Comparison of ENCODE assay signal across 8 mouse cellular contexts in genomic region chr16:8737666-8738541, GRCm38 (mm10). TPM values are rescaled to one million over a fixed set of nuclear protein-coding genes. Genes with fewer than 3 reads are reported as not detected.
DNase-seq lines count a peak whose midpoint lies in the region; ATAC-seq and TF ChIP-seq lines count a peak whose summit lies in the region.

No protein-coding gene starts in this region.

- H3K27ac ChIP-seq in heart, embryonic 11.5 days (ENCODE audit: low read depth, low read length), result peak overlapping the region; percentile 84
- H3K27ac ChIP-seq in kidney, embryonic 16.5 days (ENCODE audit: low read length), result peak overlapping the region; percentile 97

- ATAC-seq in G1E (ENCODE audit: extremely low read depth, insufficient number of reproducible peaks, low FRiP score, poor library complexity, severe bottlenecking), result no peak
- ATAC-seq in heart, embryonic 11.5 days (replicated peaks; ENCODE audit: insufficient number of reproducible peaks, low FRiP score, low TSS enrichment), result no peak
- ATAC-seq in kidney, embryonic 16.5 days (ENCODE audit: low FRiP score, low TSS enrichment), result peak; percentile 20

- H3K9me3 ChIP-seq in G1E (replicated peaks), result no peaks in the 10 kb centered on the region
- H3K9me3 ChIP-seq in heart, embryonic 11.5 days (replicated peaks; ENCODE audit: control insufficient read depth, low read length), result no peaks in the 10 kb centered on the region
- no peaks in the 10 kb centered on the region for H3K9me3 ChIP-seq in kidney, embryonic 16.5 days (ENCODE audit: low read length)

- H3K27me3 ChIP-seq in C2C12 (ENCODE audit: control insufficient read depth, insufficient read depth, insufficient read length), result no peaks in the 10 kb centered on the region
- no peaks in the 10 kb centered on the region for H3K27me3 ChIP-seq in G1E (ENCODE audit: insufficient read depth, low read length)
- no peaks in the 10 kb centered on the region for H3K27me3 ChIP-seq in heart, embryonic 11.5 days (ENCODE audit: control insufficient read depth, insufficient read depth, low read length)
- no peaks in the 10 kb centered on the region for H3K27me3 ChIP-seq in kidney, embryonic 16.5 days (ENCODE audit: insufficient read depth, low read length)
- H3K27me3 ChIP-seq in splenic B cell, adult 2 months (ENCODE audit: control insufficient read depth, insufficient read depth, low read length, poor library complexity, severe bottlenecking), result no peaks in the 10 kb centered on the region

- peaks cover 45% of the 10 kb centered on the region for H3K4me1 ChIP-seq in G1E (ENCODE audit: insufficient read depth, low read depth, low read length)
- peaks cover 30% of the 10 kb centered on the region for H3K4me1 ChIP-seq in heart, embryonic 11.5 days (ENCODE audit: control insufficient read depth, insufficient read depth, low read length)
- H3K4me1 ChIP-seq in kidney, embryonic 16.5 days (ENCODE audit: insufficient read depth, low read length), result peaks cover 33% of the 10 kb centered on the region

- peak overlapping the region; percentile 91 for H3K4me2 ChIP-seq in heart, embryonic 11.5 days
- H3K4me2 ChIP-seq in kidney, embryonic 16.5 days (replicated peaks; ENCODE audit: low read depth, low read length), result peak overlapping the region; percentile 99

- TF ChIP-seq CTCF in C2C12 (IDR thresholded peaks at IDR 0.05; ENCODE audit: control insufficient read depth, insufficient read depth, insufficient read length) (no peak), G1E (IDR thresholded peaks at IDR 0.05; ENCODE audit: low read depth, low read length) (no peak)

- peaks cover 20% of the 10 kb centered on the region for H3K36me3 ChIP-seq in C2C12 (ENCODE audit: control insufficient read depth, insufficient read depth)
- peaks cover 31% of the 10 kb centered on the region for H3K36me3 ChIP-seq in G1E (replicated peaks)
- no peaks in the 10 kb centered on the region for H3K36me3 ChIP-seq in heart, embryonic 11.5 days (ENCODE audit: control insufficient read depth, insufficient read depth, low read length)
- H3K36me3 ChIP-seq in kidney, embryonic 16.5 days (ENCODE audit: insufficient read depth, low read length), result 0 out of 2 replicates have a peak, but pooled peaks cover 2% of the 10 kb centered on the region
- no peaks in the 10 kb centered on the region for H3K36me3 ChIP-seq in splenic B cell, adult 2 months (ENCODE audit: control insufficient read depth, insufficient read depth, low read length, poor library complexity, severe bottlenecking)

- peaks cover 54% of the 10 kb centered on the region for H3K79me2 ChIP-seq in C2C12 (ENCODE audit: control insufficient read depth, insufficient read depth)

- H3ac ChIP-seq in C2C12 (ENCODE audit: control insufficient read depth, insufficient read length, low read depth), result peak overlapping the region; percentile 100

- under 1% methylated on average over 66 of the region's 110 CpGs for WGBS in heart, embryonic 11.5 days (ENCODE audit: insufficient replicate concordance)
- WGBS in kidney, embryonic 16.5 days, result under 1% methylated on average over 75 of the region's 110 CpGs

- H3K4me3 ChIP-seq in C2C12 (ENCODE audit: insufficient read depth, poor library complexity, severe bottlenecking) (peak overlapping the region; percentile 89), G1E (ENCODE audit: low read depth, low read length) (peak overlapping the region; percentile 84)
- H3K4me3 ChIP-seq in heart, embryonic 11.5 days (ENCODE audit: low read depth, low read length), result peak overlapping the region; percentile 99
- H3K4me3 ChIP-seq in kidney, embryonic 16.5 days (ENCODE audit: low read length), result peak overlapping the region; percentile 99

- peaks cover 52% of the 10 kb centered on the region for H3K79me3 ChIP-seq in C2C12 (ENCODE audit: low read depth)

- no peak for DNase-seq in G1E (ENCODE audit: low spot score)
- peak; percentile 21 for DNase-seq in embryo, embryonic 10 days (ENCODE audit: low spot score)
- DNase-seq in mesoderm, embryonic 11.5 days (ENCODE audit: low read depth, low spot score), result peak; percentile 45
- peak; percentile 43 for DNase-seq in splenic B cell, adult 2 months (ENCODE audit: low read depth, low spot score)
- DNase-seq in layer of hippocampus, postnatal 36 days, result no peak

- peak overlapping the region; percentile 96 for H3K9ac ChIP-seq in heart, embryonic 11.5 days (ENCODE audit: low read depth, low read length)
- peak overlapping the region; percentile 97 for H3K9ac ChIP-seq in kidney, embryonic 16.5 days (replicated peaks; ENCODE audit: low read length)

TF ChIP-seq in C2C12, 6 proteins besides CTCF, POLR2A, EP300 and RAD21:
- TF ChIP-seq CEBPB (IDR thresholded peaks at IDR 0.05; ENCODE audit: low read depth), result no peak
- no peak for TF ChIP-seq USF1 (IDR thresholded peaks at IDR 0.05; ENCODE audit: low read depth)
- TF ChIP-seq MAX (IDR thresholded peaks at IDR 0.05), result no peak
- TF ChIP-seq MYOD1 (IDR thresholded peaks at IDR 0.05; ENCODE audit: control insufficient read depth, insufficient read length, low read depth), result no peak
- TF ChIP-seq MYOG (IDR thresholded peaks at IDR 0.05; ENCODE audit: control insufficient read depth, extremely low read depth, insufficient read length), result no peak
- TF ChIP-seq FOSL1 (IDR thresholded peaks at IDR 0.05; ENCODE audit: insufficient read depth, low read length, poor library complexity, severe bottlenecking), result no peak

RNA-seq across cellular contexts. Expression of gene Usp7, which starts 54.2 kb away (rescaled TPM):
- 28.2 TPM for polyA plus RNA-seq in C2C12 (2012; fragmentation: generic; extraction: Trizol)
- total RNA-seq in G1E (2014; fragmentation: Nextera tagmentation), result 234 and 362 TPM in 2 replicates
- total RNA-seq in G1E (2017), result 132 and 150 TPM in 2 replicates
- 25.9 and 26.9 TPM in 2 replicates for polyA plus RNA-seq in G1E (2012)
- 20.6 and 31.9 TPM in 2 replicates for polyA plus RNA-seq in heart, embryonic 11.5 days (2014; fragmentation: Nextera tagmentation; extraction: Ambion mirVana)
- polyA plus RNA-seq in kidney, embryonic 16.5 days (2015; fragmentation: Nextera tagmentation; extraction: Ambion mirVana), result 23.8 and 29.5 TPM in 2 replicates
- total RNA-seq in layer of hippocampus, postnatal 36 days (2021), result 100 to 1,000 TPM; 157 to 160 TPM

RNA-seq across cellular contexts. Expression of gene Gm5767, which starts 57.3 kb away (rescaled TPM):
- polyA plus RNA-seq in C2C12 (2012; fragmentation: generic; extraction: Trizol) (not detected), G1E (2012) (not detected in 2 replicates)
- total RNA-seq in G1E (2014; fragmentation: Nextera tagmentation) (not detected in 2 replicates), G1E (2017) (not detected in 2 replicates)
- polyA plus RNA-seq in heart, embryonic 11.5 days (2014; fragmentation: Nextera tagmentation; extraction: Ambion mirVana), result not detected in 2 replicates
- not detected in 2 replicates for polyA plus RNA-seq in kidney, embryonic 16.5 days (2015; fragmentation: Nextera tagmentation; extraction: Ambion mirVana)
- total RNA-seq in layer of hippocampus, postnatal 36 days (2021), result not detected

Comparison
In these comparisons a context has a peak if more than half of its experiments do, and no peak if none do; other contexts are left out.
1. DNase-seq: peak in embryo, embryonic 10 days (single experiment), mesoderm, embryonic 11.5 days (single experiment) and splenic B cell, adult 2 months (single experiment); none in G1E (single experiment) and layer of hippocampus, postnatal 36 days (0 of 2).
2. Peak in every context shown above with its lines, with median percentiles within 50 percentile points of each other: H3K4me3 ChIP-seq.